Mouse (Mus musculus) NIH3T3 (cell line): Measurements from ENCODE around the gene Zfp874a.
"Not testable (repeated sequence)": the region's sequence is repeated elsewhere in the genome, so short reads cannot be mapped to it uniquely, and the experiment has no call there.

Experiments used
- DNase-seq: peaks from one replicate; pipeline ENCODE4 v3.0.0-alpha.2; 2012; ENCODE audit warnings: low read depth

Zfp874a gene

DNA sequence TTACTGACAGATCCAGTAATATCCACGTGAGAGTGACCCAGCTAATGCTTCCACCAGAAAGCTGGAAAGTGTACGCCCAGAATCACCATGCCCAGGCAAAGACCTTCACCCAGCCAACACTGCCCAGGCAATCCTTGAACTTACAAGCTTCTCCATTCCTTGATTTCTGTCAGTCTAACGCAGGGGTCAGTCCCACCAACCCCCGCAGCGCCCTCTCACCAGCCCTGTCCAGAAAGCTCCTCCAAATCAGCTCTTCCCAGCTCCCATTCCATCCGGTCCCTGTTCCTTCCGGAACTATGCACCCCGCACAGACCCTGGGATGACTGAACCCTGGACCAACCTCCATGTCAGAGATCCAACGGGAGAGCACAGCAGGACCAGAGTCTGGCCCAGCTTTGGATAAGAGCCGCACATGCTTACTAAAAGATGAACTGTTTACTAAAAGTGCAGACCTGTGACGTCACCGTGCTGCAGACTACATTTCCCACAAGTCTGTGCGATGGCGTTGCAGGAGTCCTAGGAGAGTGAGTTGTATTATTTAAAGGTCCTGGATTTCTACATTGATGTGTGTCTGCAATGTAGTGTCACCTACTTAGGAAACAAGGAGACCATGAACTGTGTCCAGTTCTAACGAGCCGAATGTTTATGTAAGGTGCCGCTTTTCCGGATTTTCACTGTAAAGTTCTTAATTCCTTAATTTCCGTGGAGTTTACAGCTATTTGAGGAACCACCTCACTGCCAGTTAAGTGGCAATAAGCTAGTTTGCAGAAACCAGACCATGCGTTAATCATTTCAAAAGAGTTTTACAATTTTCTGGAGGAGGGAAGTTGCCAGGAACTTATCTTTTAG lies at the start of gene Zfp874a:
TSS of gene Zfp874a (minus strand) at position 453 of the 849 bp plus-strand sequence.
- DNase-seq: peak; percentile 92

DNA sequence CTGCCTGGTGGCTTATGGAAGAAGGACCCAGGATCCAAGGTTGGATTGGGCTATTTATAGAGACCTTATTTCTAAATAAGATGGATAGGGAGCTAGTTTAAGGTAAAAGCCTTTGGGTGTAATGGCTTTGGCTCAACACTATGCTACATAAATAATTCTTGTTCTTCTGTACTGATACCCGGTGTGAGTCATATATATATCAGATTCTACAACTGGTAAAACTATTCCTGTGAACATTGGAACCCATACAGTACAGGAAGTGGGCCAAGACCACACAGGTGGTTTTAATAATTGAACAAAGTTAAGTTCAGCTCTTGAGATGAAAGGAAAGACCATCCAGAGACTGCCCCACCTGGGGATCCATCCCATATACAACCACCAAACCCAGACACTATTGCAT lies 49.5 kb upstream of the Zfp874a start:
- DNase-seq: no peak

DNA sequence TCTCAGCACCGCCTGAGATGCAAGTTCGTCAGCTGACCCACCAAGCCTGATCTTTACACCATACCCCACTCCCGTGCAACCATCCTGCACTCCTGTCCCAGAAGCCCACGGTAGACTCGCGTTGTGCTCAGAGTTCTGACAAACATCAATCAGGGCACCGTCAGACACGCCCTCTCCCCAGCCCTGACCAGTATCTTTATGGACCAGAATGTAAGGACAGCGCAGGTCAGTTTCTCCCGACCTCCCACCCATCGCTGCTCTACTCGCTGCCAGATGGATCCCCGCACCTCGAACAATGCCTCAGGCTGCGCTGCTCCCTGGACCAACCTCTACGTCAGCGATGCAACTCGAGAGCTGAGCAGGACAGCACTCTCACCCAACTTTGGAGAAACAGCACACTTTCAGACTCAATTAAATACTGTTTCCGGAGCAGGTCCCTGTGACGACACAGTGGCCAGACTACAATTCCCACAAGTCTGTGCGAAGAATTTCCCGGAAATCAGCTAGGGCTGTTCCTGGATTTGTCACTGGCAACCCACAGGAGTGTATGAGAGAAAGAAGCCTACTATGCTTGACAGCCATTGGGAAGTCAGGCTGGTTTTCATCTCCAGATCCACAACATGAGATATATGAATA lies 48.8 kb upstream of the Zfp874a start, which contains the start of gene Zfp58:
TSS of gene Zfp58 (minus strand) at position 472 of the 636 bp plus-strand sequence.
- peak; percentile 89 for DNase-seq

DNA sequence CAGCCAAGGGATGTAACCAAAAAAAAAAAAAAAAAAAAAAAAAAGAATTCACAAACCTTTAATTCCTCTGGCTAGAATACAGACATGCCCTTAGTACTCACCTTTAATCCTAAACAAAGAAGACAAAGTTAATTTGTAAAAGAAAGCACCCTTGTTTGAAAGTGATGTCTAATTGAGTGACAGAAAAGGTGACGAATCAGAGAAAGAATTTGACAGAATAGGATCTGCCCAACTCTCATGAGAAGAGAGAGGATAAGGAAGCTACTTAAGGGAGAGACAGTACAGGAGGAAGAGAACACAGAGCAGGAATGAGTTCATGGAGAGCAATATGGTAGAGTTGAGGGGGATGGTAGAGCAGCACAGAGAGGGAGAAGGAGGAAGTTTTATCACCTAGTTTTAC lies 44.2 kb upstream of the Zfp874a start:
- DNase-seq: no peak

DNA sequence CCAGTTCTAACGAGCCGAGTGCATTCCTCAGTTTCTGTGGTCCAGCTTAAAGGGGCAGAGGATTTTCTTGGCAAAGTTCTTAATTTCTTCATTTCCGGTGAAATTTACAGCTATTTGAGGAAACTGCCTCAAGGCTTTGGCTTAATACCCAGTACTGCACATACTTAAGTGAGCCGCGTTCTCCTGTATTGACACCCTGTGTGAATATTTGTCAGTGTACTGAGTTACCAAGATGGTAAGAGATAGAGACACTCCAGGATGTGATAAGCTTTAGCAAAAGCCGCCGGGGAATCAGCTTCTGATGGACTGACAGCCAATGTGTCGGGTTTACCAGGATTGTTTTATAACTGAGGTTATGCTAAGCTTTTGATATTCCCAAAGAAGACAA lies 33.0 kb upstream of the Zfp874a start:
- no peak for DNase-seq

DNA sequence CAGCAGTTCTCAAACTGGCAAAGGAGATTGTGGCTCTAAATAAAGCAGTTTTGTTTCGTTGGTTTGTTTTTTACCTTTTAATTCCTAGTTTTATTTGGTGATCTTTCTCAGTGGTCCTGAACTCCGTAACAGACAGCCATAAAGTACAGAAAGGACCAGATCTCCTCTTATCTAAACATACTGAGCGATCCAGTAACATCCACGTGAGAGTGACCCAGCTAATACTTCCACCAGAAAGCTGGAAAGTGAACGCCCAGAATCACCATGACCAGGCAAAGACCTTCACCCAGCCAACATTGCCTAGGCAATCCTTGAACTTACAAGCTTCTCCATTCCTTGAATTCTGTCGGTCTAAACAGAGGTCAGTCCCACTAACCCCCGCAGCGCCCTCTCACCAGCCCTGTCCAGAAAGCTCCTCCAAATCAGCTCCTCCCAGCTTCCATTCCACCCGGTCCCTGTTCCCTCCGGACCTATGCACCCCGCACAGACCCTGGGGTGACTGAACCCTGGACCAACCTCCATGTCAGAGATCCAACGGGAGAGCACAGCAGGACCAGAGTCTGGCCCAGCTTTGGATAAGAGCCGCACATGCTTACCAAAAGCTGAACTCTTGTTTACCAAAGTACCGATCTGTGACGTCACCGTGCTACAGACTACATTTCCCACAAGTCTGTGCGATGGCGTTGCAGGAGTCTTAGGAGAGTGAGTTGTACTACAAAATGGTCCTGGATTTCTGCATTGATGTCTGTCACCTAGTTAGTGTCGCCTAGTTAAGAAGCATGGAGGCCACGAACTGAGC lies 32.4 kb upstream of the Zfp874a start, which contains the start of gene Zfp874b:
TSS of gene Zfp874b (minus strand) at position 634 of the 799 bp plus-strand sequence.
- peak; percentile 91 for DNase-seq

DNA sequence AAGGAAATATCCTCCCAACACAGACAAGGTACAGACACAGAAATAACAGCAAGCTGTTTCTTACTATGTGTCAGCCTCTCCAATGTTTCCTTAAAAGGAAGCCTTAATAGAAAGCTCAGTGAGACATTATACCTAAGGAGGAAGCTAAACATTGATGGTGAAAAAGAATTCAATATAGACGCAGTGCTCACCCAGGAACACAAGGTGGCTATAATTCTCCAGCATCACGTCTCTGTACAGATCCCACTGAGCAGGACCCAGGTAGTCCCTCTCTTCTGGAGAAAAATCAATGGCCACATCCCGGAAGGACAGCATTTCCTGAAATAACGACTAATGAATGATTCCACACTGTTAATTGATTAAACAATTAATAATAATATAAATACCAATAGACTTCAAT lies 30.1 kb upstream of the Zfp874a start:
- peak; percentile 25 for DNase-seq

DNA sequence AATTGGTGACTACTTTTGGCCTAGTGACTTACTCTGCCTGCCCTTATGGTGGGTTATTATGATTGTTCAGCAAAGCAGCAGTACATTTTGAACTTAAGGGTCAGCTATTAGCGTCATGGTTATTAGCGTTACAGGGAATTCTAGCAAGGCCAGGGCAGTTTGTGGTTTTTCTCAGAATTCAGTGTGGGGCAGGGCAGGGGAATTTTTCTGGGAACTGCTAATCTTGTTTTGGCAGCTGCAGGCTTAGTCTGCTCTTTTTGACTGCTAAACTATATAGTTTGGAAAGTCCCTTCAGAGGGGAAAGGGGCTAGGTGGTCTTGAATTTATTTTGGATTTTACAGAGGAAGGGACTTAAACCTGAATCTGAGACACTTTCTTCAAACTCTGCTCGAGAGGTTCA lies 17.9 kb upstream of the Zfp874a start:
- DNase-seq: peak; percentile 11

DNA sequence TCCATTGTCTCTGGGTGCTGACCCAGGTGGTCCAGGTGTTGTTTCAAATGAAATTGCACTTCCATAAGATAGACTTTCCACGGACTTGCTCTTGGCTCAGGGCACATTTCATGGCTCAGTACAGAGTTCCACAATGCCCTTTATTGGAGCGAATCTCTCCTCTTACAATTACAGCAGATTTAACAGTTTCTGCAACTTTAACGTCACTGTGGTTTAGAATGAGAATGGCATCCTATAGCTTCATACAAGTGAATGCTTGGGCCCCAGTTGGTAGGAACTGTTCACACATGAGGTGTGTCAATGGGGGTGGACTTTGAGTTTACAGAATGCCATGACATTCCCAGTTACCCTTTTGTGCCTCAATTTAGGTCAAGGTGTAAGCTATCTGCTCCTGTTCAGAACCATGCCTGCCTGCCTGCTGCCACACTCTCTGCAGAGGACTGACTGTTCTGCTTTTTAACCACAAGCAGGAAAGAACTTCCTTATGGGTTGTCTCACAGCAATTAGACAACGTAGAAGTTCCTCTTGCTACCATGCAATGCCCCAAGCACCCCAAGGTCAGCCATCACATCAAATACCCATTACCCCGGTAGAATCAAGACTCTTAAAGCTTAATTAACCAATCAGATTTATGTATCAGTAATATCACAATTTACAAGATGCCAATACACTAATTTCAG lies 12.2 kb upstream of the Zfp874a start:
- DNase-seq: not testable (repeated sequence)

DNA sequence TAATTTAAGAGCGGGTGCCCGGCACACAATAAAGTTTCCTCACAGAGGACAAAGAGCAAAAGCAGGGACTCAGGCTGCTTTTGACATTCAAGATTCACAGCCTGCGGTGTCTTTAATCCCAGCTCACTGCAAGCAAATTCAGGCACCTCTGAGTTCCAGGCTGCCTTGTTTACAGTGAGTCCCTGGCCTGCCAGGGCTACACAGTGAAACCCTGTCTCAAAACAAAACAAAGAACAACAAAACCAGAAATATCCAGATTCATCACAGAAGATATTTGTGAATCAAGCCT lies 541 bp upstream of the Zfp874a start:
- peak; percentile 19 for DNase-seq

DNA sequence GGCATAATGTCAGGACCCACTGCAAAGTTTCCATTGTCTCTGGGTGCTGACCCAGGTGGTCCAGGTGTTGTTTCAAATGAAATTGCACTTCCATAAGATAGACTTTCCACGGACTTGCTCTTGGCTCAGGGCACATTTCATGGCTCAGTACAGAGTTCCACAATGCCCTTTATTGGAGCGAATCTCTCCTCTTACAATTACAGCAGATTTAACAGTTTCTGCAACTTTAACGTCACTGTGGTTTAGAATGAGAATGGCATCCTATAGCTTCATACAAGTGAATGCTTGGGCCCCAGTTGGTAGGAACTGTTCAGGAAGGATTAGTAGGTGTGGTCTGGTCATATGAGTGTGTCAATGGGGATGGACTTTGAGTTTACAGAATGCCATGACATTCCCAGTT lies 14.3 kb downstream of the Zfp874a start:
- DNase-seq: not testable (repeated sequence)

DNA sequence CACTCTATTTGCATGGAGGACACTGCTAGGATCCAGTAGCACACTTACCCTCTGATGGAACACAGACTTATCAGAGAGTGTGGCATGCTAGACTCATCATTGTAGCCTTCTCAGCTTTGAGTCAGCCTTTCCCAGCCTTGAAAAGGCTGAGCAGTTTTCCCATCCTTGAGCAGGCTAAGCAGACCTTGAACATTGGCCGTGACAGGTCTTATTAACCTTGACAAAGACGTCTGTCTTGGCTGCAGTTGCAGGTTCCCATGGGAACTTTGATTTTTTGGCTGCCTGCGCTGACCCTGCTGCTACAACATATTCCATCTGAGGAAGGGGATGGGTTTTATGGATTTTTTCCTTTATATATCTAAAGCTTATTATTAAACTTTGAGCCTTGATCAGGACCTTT lies 23.3 kb downstream of the Zfp874a start:
- no peak for DNase-seq

DNA sequence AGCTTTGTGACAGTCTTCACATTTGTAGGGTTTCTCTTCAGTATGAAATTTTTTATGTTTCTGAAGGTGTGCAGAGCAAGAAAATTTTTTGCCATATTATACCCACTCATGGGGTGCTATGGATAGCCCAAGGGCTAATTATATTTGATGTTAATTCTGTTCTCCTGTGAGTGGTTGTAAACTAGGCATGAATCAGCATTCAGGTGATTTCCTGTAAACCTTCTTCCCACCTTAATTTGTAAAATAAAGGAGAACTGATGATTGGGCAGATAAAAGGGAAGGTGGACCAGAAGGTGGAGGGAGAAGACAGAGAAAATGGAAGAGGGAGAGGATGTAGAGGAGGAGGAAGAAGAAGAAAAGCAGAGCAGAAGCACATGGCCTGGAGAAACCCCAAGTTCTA lies 25.7 kb downstream of the Zfp874a start:
- not testable (repeated sequence) for DNase-seq

DNA sequence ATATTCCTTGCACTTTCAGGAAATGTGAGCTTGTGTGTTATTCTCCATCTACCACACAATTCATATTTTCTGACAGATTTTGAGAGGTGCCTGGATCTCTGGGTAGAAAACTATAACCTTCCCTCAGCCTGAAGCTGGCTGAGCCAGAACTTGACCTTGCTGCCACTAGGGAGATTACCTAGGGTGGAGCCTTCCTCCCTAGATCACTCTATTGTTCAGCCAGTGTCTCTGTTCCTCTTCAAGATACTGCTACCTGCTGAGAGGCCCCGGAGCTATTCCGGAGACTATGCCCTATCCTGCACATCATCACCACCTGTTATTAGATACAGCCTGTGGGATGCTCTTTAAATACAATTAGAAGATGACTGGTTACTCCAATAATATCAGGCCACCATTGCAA lies 28.9 kb downstream of the Zfp874a start:
- not testable (repeated sequence) for DNase-seq

DNA sequence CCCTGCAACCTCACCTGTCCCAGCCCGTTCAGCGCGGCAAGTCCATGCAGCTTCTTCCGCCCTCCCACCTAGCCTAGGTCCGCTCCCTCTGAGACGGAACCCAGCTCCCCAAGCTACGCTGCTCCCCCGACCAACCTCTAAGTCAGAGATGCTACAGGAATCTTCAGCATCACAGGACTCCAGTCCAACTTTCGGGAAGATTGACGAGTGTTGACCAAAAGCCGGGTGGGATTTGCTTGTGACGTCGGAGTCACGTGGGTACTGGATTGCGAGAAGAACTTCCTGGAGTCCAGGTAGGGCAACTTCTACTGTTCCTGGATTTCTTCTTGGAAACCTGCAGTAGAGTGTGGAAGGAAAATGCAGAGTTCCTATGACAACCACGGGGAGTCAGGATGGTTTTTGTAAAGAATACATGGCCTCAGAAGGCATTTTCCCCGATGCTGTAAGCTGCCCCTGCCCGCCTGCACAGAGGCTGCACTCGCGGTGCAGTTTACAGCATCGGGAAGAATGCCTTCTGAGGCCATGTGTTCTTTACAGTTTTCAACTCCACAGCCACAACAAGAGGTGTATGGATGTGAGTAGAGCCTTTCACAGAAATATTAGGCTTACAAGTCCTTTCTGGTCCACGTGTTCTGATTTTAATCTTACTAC lies 30.1 kb downstream of the Zfp874a start, which contains the start of gene Zfp459:
TSS of gene Zfp459 (minus strand) at position 212 of the 651 bp plus-strand sequence.
- peak; percentile 73 for DNase-seq

DNA sequence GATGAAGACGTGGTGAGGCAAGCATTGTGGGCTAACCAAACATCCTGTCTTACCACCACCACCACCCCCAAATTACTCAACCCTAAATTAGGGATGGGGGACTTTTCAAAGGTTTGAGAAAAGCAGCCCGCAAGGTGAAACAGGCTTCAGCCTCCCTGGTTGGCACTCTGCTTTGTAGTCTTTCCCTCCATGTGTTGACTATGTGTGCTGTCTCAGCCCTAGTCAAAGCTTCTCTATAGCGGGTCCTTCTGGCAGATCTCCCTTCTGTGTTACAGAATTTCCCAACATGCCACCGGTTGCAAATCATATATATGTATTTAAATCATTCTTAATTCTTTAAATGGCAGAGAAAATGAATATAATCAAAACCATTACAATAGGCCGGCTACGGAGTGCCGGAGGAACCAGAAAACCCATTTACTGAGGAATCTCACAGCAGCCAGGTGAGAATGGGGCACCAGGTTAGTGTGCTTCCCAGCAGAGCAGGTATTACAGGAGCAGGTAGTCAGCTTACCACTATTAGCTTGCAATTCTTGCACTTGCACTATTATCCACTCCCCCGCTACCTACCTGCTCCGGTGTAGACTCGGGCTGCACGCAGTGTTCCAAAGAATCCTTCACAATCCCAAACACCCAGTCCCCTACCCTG lies 30.7 kb downstream of the Zfp874a start:
- no peak for DNase-seq

DNA sequence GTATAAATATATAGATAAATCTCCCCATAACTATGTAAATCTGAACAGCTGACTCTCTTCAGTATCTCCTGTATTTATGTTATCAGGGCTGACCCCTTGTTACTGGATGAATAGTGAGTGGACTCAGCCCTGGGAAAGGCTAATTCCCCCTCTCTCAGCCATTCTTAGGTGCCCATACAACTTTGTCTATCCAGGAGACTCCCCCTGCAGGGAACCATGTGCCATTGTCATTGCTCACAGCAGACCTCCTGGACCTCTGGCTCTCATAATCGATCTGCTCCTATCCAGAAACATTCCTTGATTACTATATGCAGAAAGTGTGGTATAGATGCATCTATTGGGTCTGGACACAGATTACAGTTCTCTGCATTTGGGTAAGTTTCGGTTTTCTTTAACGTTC lies 34.6 kb downstream of the Zfp874a start:
- DNase-seq: no peak

DNA sequence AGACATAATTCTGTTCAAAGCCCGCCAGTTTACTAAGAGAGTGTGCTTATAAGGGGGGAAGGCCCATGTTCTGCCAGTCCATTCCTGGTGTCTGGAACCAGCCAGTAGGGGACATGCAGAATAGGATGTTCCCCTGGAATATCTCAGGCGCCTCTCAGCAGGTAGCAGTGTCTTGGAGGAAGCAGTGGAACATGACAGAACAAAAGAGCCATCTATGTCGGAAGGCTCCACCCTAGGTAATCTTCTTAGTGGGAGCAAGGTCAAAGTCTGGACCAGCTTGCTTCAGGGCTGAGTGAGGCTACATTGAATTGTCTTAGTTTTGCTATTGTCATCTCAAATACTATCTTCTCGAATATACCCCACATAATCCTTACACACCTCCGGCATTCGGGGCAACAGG lies 35.7 kb downstream of the Zfp874a start:
- no peak for DNase-seq

DNA sequence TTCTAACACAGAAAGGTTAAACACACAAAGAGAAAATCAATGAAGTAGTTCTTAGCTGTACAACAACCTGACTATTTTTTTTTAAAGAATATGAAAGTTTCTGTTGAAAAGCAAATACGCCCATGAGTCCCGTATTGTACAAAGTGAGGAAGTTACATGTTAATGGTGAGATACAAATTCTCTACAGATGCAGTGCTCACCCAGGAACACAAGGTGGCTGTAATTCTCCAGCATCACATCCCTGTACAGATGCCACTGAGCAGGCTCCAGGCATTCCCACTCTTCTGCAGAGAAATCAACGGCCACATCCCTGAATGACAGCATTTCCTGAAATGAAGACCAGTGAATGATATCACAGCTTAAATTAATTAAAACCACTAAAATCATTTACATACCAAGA lies 37.8 kb downstream of the Zfp874a start:
- peak; percentile 16 for DNase-seq

DNA sequence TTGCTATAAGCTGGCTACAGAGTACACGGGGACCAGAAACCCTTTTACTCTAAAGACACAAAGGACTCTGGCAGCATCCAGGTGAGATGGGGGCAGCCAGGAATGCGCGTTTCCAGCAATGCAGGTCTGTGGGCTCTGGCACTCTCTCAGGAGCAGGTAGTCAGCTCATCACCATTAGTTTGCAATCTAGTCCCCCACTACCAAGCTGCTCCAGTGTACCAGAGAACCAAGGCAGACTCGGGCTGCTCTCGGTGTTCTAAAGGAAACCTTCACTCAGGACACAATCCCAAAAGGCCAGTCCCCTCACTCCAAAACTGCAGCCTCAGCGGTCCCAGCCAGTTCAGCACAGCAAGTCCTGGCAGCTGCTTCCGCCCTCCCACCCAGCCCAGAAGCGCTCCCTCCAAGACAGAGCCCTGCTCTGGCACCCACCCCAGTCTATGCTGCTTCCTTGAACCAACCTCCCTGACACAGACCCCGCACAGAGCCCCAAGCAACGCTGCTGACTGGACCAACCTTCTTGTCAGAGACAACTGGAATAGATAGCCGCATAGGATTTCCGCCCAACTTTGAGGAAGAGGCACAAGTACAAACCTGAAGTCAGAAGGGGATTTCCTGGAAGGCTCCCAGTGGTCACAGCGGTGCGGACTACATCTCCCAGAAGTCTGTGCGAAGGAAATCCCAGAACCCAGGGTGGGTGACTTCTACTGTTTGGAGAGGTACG lies 52.1 kb downstream of the Zfp874a start, which contains the start of gene Zfp429:
TSS of gene Zfp429 (minus strand) at position 637 of the 721 bp plus-strand sequence.
- DNase-seq: peak; percentile 74
